Mouse (Mus musculus) stomach, embryonic 14.5 days (tissue): Measurements from ENCODE around the gene Lzts2. TPM values are rescaled to one million over a fixed set of nuclear protein-coding genes. Genes with fewer than 3 reads are reported as not detected.
A peak's percentile ranks its signal among the peaks of the same experiment; 100 is the strongest.

Experiments
- ATAC-seq: fragments of 200-750 bp; cut with Nextera tagmentation; 2 replicates; pipeline ENCODE4 v1.8.0; 2017; ENCODE audit warnings: low read depth, moderate TSS enrichment; ENCODE audit not compliant: insufficient number of reproducible peaks, insufficient read depth, low FRiP score
- H3K27ac ChIP-seq: fragments of 300-500 bp; sonication (generic); 2 replicates; pipeline ENCODE4 v1.5.1; 2014; ENCODE audit warnings: mild to moderate bottlenecking, low read length, moderate library complexity, mixed read lengths
- H3K27me3 ChIP-seq: fragments of 300-500 bp; sonication (generic); 2 replicates; pipeline ENCODE4 v1.6.1; 2014; ENCODE audit warnings: low read length, control low read depth, mixed read lengths; ENCODE audit not compliant: control insufficient read depth, insufficient read depth
- H3K36me3 ChIP-seq: fragments of 300-500 bp; sonication (generic); 2 replicates; pipeline ENCODE4 v1.6.1; 2014; ENCODE audit warnings: mild to moderate bottlenecking, control low read depth, low read length, moderate library complexity, mixed read lengths; ENCODE audit not compliant: control insufficient read depth, insufficient read depth
- H3K4me1 ChIP-seq: fragments of 300-500 bp; sonication (generic); 2 replicates; pipeline ENCODE4 v1.6.1; 2014; ENCODE audit warnings: low read length, control low read depth, mixed read lengths; ENCODE audit not compliant: control insufficient read depth, insufficient read depth
- H3K4me2 ChIP-seq: fragments of 300-500 bp; sonication (generic); replicated peaks from 2 replicates; pipeline ENCODE4 v1.6.1; 2014; ENCODE audit warnings: low read depth, low read length, control low read depth
- H3K4me3 ChIP-seq: fragments of 300-500 bp; sonication (generic); 2 replicates; pipeline ENCODE4 v1.5.1; 2014; ENCODE audit warnings: low read depth, low read length, control low read depth
- H3K9ac ChIP-seq: fragments of 300-500 bp; sonication (generic); replicated peaks from 2 replicates; pipeline ENCODE4 v1.6.1; 2014; ENCODE audit warnings: low read depth, mild to moderate bottlenecking, control low read depth, low read length, moderate library complexity, mixed read lengths
- H3K9me3 ChIP-seq: fragments of 300-500 bp; sonication (generic); 2 replicates; pipeline ENCODE4 v1.6.1; 2016; ENCODE audit warnings: low read depth, low read length, control low read depth; ENCODE audit not compliant: control insufficient read depth
- WGBS: fragments of 180-500 bp; shearing (Covaris S2); extraction: QIAGEN DNeasy Blood & Tissue Kit; methylation state at CpG from one replicate; pipeline ENCODE4 v1.1.7; 2014; 5-methylcytosine and 5-hydroxymethylcytosine counted together
- polyA plus RNA-seq: library from polyadenylated mRNA; unstranded; fragments of >200 nt; fragmentation: Nextera tagmentation; extraction: Ambion mirVana; gene quantifications from 2 replicates; pipeline ENCODE4 v1.2.1, GENCODE M21; 2014

The Lzts2 gene
- polyA plus RNA-seq, 1 experiment from 2014 or later = 52.5 TPM

DNA sequence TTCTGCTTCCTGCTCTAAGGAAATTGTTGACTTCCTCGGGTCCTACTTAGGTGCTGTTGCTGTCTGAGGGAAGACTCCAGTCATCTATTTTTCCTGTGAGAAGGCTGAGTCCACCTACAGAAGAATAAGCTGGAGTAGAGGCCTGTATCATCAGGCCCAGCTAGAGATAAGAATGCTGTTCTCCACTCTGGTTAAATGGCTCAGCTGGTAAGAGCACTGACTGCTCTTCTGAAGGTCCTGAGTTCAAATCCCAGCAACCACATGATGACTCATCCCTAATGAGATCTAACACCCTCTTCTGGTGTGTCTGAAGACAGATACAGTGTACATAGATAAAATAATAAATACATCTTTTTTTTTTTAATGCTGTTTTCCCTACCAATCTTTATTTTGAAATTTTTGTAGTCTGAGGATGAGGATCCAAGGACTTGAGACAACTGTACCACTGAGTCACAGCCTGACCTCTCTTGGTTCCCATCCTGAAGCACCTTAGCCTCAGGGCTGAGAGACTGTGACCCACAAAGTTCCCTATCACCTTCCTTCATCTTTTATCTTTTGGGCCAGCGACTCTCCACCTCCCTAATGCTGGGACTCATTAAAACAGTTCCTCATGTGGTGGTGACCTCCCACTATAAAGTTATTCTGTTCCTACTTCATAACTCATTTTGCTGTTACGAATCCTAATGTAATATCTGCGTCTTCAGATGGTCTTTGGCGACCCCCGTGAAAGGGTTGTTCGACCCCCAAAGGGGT, 53.7 kb downstream of the Lzts2 start:
- Histone ChIP-seq H3K4me1 (no peaks in the 10 kb centered on the region), H3K9ac (no peak overlapping the region), H3K36me3 (no peaks in the 10 kb centered on the region), H3K4me3 (no peak overlapping the region), H3K27ac (no peak overlapping the region), H3K9me3 (no peaks in the 10 kb centered on the region), H3K4me2 (no peak overlapping the region), H3K27me3 (peaks cover 31% of the 10 kb centered on the region)
- ATAC-seq = no peak
- WGBS = 78% methylated on average over 7 of the region's 7 CpGs

DNA sequence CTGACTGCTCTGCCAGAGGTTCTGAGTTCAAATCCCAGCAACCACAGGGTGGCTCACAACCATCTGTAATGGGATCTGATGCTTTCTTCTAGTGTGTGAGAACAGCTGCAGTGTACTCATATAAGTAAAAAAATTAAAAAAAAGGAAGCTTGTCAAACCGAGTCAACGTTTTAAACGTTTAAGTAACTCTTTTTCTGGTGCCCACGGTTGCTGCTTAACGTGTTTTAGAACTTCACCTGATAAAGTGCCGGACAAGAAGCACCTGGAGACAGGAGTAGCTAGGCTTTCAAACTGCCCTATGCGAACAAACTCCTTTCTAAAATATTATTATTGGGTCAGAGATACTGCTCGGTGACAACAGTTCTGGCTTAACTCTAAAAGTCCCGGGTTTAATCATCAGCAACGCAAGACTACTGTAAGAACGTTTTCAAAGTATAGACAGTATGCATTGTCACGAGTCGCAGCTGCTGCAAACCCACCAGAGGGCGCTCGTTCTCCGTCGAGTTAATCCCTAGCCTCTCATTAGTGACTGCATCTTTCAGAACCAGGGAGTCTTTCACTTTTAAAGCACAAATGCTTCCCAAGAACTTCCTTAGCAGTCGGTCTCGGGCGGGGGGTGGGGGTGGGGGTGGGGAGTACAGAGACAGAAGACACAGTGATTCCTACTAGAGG, 59.8 kb downstream of the Lzts2 start:
- H3K27ac ChIP-seq = peak overlapping the region; percentile 87; the same call in 1 of the 2 replicates
- H3K4me1 ChIP-seq = peaks cover 19% of the 10 kb centered on the region; the same call in 1 of the 2 replicates
- WGBS = 6% methylated on average over 20 of the region's 20 CpGs
- H3K4me3 ChIP-seq = peak overlapping the region; percentile 66
- H3K9ac ChIP-seq = peak overlapping the region; percentile 53
- no peaks in the 10 kb centered on the region for H3K9me3 ChIP-seq
- H3K4me2 ChIP-seq = peak overlapping the region; percentile 97
- no peaks in the 10 kb centered on the region for H3K36me3 ChIP-seq
- H3K27me3 ChIP-seq = peaks cover 36% of the 10 kb centered on the region
- ATAC-seq = 0 out of 2 replicates have a peak, but pooled peaks have one; percentile 39

DNA sequence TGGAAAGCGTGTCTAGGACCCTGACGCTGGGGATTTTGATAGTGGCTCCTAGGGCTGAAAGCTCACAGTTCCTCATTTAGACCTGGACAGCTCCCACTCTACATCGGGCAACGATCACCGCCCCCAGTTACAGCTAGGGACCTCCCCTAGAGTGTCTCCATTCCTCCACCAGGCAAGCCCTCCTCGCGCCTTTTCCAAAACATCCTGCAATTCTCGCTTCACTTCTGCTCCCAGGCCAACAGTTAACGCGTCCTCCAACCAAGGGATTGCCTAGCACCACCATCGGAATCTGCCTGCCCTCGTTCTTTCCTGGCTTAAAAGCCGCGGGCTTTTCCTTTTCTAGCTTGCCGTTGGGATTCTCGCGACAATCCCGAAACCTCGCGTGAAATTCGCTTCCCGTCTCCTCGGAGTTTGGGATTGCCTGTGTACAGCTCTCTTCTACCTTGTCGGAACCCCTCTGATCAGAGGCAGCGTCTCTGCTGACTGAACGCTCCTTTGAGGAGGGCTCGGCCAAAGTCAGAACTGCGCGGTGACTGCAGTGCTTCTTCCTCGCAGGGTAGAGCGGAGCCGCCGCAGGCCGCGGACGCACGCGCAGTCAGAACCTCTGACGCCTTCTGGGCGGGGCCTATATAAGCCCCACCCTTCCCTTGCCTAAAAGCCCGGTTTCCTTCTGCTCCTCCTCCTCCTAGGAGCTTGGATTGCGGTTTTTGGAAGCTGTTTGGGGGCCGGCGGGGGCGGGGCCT, 60.5 kb downstream of the Lzts2 start, which contains the start of gene Kazald1:
TSS of gene Kazald1 (plus strand) at position 662 of the 743 bp plus-strand sequence.
- Histone ChIP-seq H3K27me3 (peaks cover 42% of the 10 kb centered on the region), H3K36me3 (no peaks in the 10 kb centered on the region), H3K9ac (peak within 1 kb of the TSS; percentile 53), H3K27ac (peak within 1 kb of the TSS; percentile 87), H3K4me3 (peak within 1 kb of the TSS; percentile 66), H3K4me1 (peaks cover 20% of the 10 kb centered on the region; the same call in 1 of the 2 replicates), H3K4me2 (peak within 1 kb of the TSS; percentile 97), H3K9me3 (no peaks in the 10 kb centered on the region)
- peak; percentile 85 for ATAC-seq
- under 1% methylated on average over 45 of the region's 45 CpGs for WGBS

DNA sequence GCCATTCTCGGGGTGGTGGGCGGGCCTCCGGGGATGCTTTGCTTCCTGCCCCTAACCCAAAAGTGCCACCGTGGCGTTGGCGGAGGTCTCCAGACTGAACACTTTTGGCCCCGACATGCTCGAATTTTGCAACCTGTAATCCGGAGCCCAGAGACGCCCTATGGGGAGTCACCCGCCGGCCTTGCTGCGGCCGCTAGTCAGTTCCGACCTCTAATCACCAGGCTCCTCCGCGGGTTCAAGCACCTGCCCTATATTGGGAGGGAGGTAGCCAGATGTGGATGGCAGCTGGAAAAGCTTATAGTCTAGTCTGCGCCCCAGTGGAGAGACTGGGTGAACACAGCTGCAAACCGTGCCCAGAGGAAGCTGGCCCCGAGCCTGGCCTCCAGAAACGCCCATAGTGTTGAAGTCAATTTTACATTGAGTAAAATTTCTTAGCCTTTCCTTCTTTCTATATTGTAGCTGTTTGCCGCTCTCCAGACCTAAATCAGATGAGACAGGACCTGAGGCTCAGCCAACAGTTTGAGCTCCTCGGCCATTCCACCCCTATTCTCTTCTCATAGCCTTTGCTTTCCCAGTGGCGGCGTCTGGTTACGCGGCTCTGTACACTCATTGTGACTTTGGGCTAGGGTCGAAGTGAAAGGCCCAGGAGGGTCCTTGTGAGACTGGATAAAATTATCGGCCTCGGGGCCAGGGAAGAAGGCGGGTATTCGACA, 61.3 kb downstream of the Lzts2 start:
- 1% methylated on average over 32 of the region's 32 CpGs for WGBS
- H3K27ac ChIP-seq = peak overlapping the region; percentile 87; the same call in 1 of the 2 replicates
- H3K9ac ChIP-seq = peak overlapping the region; percentile 53
- H3K4me3 ChIP-seq = peak overlapping the region; percentile 66
- peak overlapping the region; percentile 97 for H3K4me2 ChIP-seq
- ATAC-seq = 0 out of 2 replicates have a peak, but pooled peaks have one; percentile 49
- H3K27me3 ChIP-seq = peaks cover 44% of the 10 kb centered on the region
- no peaks in the 10 kb centered on the region for H3K36me3 ChIP-seq
- H3K4me1 ChIP-seq = peaks cover 28% of the 10 kb centered on the region; the same call in 1 of the 2 replicates
- H3K9me3 ChIP-seq = no peaks in the 10 kb centered on the region

DNA sequence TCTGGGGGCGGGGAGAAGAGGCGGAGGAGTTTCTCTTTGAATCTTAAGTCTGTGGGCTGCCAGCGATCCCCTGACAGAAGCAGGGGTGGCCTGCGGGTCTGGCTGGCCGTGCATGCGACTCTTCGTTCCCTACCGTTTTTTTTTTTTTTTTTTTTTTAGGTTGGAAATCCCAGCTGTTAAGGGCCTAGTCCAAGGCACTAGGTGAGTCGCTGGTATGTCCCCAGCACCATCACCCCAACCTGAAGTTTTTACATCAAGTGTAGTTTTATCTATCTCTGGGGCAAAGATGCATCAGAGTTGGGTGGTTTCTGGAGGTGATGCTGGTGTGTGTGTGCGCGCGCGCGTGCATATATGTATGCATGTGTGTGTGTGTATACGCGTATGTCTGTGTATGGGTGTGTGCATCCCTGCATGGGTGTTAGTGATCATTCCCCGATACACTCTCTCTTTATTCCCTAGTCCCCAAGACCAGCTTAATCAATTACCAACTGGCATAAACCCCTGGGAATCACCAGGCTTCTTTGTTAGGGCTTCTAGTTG, 61.9 kb downstream of the Lzts2 start:
- Histone ChIP-seq H3K36me3 (no peaks in the 10 kb centered on the region), H3K27me3 (peaks cover 50% of the 10 kb centered on the region), H3K27ac (peak overlapping the region; percentile 87; the same call in 1 of the 2 replicates), H3K4me3 (peak overlapping the region; percentile 66), H3K9ac (no peak overlapping the region), H3K4me1 (peaks cover 32% of the 10 kb centered on the region; the same call in 1 of the 2 replicates), H3K9me3 (no peaks in the 10 kb centered on the region), H3K4me2 (peak overlapping the region; percentile 97)
- ATAC-seq = no peak
- WGBS = 11% methylated on average over 17 of the region's 17 CpGs

Other genes with a start within 250 kb of the Lzts2 start
- 56.5 and 56.7 TPM in 2 replicates for gene Slf2, start 83.3 kb upstream of the Lzts2 start, polyA plus RNA-seq
- 6.0 and 6.6 TPM in 2 replicates for gene Sema4g, start 25.3 kb upstream of the Lzts2 start, polyA plus RNA-seq
- 13.3 and 15.3 TPM in 2 replicates for gene Twnk, start 8.8 kb upstream of the Lzts2 start, polyA plus RNA-seq
- gene Mrpl43, start 8.0 kb upstream of the Lzts2 start, polyA plus RNA-seq = 60.1 and 60.4 TPM in 2 replicates
- 0.62 TPM in 2 replicates for gene Pdzd7, start 31.3 kb downstream of the Lzts2 start, polyA plus RNA-seq
- 28.8 and 34.5 TPM in 2 replicates for gene Sfxn3, start 33.1 kb downstream of the Lzts2 start, polyA plus RNA-seq
- 1.3 and 4.7 TPM in 2 replicates for gene Kazald1, start 60.8 kb downstream of the Lzts2 start, polyA plus RNA-seq
- gene Tlx1, start 136.3 kb downstream of the Lzts2 start, polyA plus RNA-seq = 0.12 and 0.86 TPM in 2 replicates
- not detected in 2 replicates for gene Lbx1, start 221.4 kb downstream of the Lzts2 start, polyA plus RNA-seq